Mouse (Mus musculus): ENCODE results near the gene Ms4a18.
"Not testable (repeated sequence)": the region's sequence is repeated elsewhere in the genome, so short reads cannot be mapped to it uniquely, and the experiment has no call there.

Gene Ms4a18

DNA sequence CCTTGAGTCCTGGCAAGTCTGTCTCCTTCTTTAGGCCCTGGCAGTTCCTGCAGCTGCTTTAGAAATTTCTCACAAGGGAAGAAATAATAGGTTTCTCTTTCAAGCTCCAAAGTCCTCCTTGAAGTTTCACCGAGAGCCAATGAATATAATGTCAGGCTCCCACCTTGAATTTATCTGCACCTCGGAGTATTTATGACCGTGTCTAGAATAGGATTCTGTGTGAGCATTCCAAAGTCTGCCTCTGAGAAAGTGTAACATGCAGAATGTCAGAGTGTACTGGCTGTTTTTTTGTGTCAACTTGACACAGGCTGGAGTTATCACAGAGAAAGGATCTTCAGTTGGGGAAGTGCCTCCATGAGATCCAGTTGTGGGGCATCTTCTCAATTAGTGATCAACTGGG is at the start of gene Ms4a18:
Gene Ms4a18, minus strand, starts transcription at position 141 of the 400 bp plus-strand sequence.
- DNase-seq = no peak

DNA sequence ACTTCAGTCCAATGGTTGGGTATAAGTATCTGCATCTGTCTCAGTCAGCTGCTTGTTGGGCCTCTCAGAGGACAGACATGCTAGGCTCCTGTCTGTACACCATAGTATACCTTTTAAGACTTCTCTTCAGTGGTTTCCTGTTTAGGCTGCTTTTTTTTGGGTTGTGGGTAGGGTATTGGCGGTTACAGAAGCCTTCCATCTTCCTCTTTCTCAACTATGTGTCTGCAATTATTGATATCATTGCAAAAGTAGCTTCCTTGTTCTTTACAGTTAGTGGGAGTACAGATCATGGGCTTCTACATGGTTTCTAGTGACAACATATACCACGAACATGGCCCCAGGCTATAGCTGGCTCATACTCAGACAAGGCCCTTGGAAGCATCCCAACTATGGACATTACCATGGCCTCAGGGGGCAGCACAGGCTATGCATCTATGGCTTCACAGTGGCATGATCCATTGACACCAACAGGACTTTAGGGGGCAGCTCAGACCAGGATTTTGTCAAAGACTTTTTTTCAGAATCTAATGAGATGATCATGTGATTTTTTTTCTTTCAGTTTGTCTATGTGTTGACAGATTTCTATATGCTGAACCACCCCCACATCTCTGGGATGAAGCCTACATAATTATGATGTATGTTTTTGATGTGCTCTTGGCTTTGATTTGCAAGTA is 47.5 kb upstream of the Ms4a18 start:
- no peak for DNase-seq

DNA sequence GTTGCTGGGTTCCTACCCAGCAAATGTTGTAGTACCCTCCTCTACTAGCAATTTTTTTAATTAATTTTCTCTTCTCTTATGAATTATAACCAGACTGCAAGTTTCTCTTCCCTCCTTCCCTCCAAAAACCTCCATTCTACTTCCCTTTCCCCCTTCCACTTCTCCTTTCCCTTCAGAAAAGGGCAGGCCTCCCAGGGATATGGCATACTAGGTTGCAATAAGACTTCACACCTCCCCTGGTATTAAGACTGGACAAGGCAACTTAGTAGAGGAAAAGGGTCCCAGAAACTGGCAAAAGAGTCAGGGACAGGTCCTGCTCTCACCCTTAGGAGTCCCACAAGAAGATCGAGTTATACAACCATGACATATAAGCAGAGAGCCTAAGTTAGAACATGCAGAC is 43.1 kb upstream of the Ms4a18 start:
- DNase-seq = no peak

DNA sequence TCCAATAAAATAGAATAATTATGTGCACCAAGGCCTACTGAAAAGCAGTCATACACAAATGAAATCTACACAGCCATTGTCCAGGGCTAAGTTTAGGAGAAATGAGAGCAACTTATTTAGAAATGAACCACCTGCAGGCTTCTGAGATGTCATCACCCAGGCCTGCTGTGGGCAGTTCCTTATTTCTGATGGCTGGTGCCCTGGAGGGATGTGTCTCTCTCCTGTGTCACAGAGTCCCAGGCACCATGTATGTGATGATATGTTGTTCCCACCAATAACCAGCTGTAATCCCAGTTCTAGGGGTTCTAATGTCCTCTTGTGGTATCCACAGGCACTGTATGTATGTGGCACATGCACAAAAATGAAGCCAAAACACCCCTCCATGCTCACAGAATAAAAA is 42.1 kb upstream of the Ms4a18 start:
- no peak for DNase-seq

DNA sequence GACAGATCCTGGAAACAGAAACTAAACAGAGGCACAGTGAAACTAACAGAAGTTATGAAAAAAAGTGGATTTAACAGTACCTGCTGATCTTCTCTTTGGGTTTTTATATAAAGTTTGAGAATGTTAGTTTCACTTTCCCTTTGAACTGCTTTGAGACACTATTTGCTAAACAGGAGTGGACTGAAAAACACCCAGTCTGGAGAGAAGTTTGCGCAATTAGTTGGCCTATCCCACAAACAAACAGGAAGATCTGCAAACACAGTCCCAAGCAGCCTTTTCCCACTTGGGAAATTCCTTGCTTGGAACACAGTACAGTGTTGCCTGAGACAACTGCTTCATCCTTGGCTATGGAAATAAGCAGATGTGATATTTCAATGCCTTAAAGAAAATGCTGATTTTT is 37.9 kb upstream of the Ms4a18 start:
- not testable (repeated sequence) for DNase-seq

DNA sequence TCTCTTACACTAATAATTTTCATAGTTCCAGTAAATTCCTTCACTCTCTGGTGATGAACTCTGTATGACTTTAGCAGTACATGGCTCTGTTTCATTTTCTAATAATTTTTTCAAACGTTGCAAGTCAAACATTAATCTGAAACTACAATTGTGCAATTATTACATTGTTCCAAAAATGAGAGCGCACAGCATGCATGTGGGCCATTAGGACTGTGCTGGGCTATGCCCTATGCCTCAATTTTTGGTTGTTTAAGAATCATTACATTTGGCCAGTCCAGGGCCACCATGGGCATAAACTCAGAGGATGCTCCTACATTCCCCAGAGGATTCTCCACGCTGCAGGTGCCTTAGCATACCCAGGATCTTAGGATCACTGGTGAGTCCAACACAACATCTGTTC is 35.4 kb upstream of the Ms4a18 start:
- no peak for DNase-seq

DNA sequence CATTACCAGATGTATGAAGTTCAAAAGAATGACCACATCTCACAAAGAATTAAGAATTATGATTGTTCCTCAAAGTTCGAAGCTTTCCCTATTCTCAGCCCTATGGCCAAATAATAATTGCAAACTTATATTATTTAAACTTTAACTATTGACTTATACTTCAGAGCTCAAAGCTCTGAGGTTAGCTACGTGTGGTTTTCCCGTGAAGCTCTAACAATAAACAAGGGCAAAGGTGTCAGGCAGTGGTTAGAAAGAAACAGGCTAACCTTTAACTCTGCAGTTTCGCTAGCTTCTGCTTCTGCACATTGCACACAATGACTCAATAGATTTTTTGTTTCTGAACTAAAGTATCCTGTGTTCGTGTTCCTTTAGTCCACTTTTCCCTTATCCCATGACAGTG is 35.0 kb upstream of the Ms4a18 start:
- DNase-seq = no peak

DNA sequence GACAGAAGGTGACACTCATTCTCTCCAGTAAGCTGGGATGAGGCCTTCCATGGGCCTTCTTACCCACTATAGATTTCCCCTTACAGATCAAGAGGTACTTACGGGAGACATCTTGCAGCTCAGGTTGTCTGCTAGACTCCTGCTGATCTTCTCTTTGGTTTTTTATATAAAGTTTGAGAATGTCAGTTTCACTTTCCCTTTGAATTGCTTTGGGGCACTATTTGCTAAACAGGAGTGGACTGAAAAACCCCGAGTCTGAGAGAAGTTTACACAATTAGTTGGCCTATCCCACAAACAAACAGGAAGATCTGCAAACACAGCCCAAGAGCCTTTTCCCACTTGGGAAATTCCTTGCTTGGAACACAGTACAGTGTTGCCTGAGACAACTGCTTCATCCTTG is 32.5 kb upstream of the Ms4a18 start:
- no peak for DNase-seq

DNA sequence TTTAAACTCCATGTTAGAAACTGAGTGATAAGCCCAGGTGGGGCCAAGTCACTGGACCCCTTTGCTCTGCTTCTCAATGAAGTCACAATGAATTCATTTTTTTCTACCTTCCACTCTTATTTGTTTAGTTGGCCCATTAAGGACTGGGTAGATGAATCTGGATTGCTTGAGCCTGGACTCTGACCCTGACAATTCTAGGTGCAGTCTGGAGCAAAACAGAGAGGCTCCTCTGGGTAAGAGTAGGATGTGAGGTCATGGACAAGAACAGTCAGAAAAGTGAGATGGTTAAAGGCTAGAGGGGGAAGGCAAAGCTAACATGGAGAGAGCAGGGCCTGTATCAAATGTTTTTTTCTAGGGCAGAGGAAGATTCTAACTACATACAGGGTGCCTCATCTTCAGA is 31.6 kb upstream of the Ms4a18 start:
- DNase-seq = no peak

DNA sequence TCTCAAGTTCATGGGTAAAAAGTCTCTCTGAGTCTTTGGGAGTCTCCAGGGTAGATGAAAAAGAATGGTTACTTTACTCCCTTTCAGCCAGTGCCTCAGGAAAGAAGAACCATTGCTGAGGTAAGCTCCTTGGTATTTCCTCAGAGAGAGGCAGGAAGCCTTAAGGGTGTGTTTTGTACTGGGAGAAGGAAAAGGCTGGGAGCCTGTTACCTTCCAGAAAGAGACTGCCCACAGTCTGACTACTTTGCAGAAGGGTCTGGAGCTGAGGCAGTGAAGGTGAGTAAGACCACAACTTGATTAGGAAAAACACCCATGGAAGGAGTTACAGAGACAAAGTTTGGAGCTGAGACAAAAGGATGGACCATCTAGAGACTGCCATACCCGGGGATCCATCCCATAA is 30.7 kb upstream of the Ms4a18 start:
- no peak for DNase-seq

DNA sequence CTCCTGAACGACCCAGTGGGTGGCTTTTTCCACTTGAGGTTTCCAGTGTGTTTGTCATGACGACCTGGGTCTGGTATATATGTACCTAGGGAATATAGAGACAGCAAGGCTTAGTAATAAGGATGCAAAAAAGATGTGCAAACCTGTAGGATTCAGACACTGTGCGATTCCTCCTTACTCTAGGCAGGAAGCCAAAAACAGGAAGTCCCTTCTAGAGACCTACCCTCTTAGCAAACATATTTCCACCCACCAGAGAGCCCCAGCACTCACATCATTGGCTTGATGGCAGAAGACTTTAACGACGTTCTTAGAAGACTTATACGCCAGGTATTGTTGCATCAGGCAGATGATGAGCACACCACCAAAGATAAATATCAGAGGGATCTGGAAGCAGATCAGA is 30.2 kb upstream of the Ms4a18 start:
- no peak for DNase-seq

DNA sequence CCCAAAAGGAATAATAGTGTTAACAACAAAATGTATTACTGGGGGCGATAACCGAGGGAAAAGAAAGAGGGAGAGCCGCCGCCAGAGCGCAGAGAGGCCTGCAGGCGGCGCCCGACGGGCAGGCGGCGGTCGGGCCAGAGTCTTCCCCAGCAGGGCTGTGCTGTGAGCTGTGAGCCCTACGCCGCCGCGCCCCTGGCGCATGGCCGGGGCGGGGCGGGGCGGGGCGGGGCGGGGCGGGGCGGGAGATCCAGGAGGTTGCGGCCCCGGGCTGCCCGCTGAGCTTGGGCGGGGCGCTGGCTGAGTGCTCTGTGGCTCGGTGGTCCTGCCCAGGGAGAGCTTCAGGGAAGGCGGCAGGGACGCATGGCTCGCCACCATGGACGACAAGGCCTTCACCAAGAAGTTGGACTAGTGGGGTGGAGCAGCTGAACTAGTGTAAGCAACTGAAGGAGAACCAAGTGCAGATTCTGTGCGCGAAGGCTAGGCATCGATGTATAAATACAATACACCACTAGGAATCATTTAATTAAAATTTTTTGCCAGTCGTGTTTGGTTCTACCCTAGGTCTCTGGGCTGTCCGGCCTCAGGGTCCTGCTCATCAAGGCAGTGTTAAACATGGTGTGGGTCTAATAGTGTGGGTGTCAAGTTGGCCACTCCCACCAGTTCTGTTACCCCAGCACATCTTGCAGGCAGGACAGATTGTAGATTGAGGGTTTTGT is 27.3 kb upstream of the Ms4a18 start:
- DNase-seq = peak; percentile 20 to 58

DNA sequence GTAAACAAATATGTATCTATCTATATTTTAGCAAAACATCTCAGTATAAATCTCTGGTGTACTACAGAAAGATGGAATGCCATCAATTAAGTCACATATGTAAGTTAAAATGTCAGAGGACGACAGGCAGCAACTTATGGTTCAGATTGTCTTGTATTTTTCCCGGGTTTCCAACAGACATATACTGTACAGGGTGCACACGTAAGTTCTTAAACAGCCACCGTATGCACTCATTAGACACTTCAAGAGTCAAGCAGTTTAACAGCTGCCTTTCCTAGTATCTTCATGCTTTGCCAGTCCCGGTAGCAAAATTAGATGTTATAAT is 26.8 kb upstream of the Ms4a18 start:
- DNase-seq = no peak

DNA sequence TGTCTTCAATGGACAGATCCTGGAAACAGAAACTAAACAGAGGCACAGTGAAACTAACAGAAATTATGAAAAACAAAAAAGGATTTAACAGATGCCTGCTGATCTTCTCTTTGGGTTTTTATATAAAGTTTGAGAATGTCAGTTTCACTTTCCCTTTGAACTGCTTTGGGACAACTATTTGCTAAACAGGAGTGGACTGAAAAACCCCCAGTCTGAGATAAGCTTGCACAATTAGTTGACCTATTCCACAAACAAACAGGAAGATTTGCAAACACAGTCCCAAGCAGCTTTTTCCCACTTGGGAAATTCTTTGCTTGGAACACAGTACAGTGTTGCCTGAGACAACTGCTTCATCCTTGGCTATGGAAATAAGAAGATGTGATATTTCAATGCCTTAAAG is 19.7 kb upstream of the Ms4a18 start:
- DNase-seq = no peak

DNA sequence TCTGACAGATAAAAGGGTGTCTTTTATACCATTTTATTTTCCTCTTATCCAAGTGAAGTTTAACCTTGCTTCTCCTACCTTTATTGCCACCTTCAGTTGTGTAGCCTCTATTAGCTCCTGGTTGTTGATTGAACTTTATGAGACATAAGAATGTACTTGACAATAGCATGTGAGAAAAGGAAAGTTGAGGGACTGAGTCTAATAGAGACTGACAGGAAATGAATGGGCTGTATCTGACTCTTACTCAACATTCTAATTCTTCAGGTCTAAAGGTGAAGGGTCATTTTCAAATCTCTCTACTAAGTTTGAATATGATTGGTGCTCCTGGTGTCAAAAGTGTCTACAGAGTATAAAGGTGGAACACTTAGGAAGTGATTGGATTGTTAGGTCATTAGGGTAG is 4.6 kb upstream of the Ms4a18 start:
- DNase-seq = no peak

DNA sequence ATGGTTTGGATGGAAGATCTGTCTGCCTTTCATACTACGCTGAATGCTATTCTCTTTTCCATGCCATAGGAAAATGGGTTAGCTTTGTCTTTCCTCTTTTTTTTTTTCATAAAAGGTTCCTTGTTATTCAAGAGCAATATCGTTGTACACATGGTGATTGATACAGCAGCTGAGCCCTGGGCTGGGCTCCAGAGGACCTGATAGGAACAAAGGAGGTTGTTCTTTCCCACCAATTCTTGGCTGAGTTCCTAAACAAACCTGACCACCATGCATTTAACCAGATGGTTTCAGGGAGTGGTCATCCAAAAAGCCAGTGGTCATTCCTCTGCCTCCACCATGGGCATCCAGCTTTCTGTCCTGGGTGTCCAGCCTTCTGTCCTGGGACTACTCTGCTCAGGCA is 580 bp downstream of the Ms4a18 start:
- no peak for DNase-seq

DNA sequence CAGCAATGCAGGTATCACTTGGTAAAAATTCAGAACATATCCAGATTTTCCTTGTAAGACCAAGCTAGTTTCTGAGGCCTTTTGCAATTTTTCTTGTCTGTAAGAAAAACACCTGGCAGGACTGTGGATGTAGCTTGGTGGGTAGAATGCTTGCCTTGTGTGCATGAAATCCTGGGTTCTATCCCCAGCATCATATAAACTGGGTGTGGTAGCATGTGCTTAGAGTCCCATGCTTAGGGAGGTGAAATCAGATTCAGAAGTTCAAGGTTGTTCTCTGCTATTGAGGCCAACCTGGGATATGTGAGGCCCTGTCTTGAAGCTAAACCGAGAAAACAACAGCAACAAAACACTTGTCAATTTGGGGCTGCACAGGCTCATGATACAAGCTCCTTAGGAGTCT is 1.8 kb downstream of the Ms4a18 start:
- no peak for DNase-seq

DNA sequence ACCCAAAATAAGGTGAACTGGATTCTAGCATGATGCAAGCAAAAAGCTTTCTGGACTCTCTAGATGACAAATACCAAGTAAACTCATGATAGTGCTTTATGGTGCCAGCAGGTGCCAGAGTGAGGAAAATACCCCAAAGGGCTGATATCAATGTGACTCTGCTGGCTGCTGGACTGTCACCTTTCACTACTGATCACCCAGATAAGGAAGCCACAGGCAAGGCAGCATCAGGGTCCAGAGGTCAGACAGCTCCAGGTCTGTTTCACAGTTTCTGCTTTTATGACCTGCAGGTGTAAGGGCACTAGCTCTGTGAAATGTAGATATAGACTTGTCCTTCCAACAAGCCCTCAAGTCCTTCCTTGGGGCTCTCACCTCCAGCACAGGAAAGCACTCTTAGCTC is 2.4 kb downstream of the Ms4a18 start:
- no peak for DNase-seq

DNA sequence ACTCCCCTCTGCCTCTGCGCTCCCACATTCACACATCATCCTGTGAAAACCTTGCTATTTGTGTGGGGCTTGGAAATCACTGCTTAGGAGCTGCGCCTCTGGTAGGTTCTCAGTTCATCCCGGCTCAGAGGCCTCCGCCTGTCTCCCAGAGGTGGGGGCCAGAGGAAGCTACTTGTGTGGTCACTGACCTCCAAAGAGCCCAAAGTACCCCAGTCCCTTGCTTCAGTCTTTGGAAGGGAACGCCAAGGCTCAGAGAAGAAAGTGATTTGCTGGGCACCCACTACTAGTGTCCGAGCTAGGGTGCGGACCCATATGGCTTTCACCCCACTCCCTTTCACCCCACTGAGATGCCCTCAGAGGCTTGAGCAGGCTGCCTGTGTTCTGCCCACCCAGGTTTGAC is 24.7 kb downstream of the Ms4a18 start, which contains the start of gene Ms4a15:
Gene Ms4a15, minus strand, starts transcription at position 101 of the 400 bp plus-strand sequence.
- DNase-seq = no peak

DNA sequence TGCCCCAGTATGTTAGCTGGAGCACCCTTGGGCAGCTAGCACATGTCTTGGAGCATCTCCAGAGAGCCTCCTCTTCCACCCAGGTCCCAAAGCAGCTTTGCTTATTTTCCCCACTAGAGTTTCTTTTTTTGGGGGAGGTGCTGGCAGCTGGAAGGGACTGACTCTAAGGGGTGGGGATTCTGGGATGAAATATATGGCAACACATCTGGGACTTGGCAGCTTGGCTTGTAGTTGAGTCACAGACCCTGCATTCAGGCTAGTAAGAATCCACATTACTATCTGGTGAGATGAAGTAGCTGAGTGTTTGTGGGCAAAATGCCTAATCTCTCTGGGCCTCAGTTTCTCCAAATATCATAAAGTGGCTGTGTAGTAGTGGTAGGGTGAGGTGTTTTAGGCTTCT is 25.9 kb downstream of the Ms4a18 start:
- DNase-seq = no peak

DNA sequence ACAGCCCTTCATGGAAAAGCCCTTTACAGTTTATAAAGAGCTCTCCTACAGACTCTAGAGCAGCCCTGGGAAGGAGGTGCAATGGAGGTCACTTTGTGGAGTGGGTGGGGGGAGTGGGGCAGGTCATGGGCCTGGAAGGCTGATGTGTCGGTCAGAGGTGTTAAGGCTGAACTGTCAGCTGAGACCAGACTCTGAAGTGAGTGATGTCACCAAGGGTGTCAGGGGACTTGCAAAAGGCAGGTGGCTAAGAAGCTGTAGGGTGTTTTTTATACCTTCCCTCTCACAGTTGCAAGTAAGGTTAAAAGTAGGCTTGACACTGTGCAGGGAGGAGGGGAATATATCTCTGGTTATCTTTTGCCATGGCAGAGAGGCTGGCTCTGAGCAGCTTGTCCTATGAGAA is 27.1 kb downstream of the Ms4a18 start:
- no peak for DNase-seq

DNA sequence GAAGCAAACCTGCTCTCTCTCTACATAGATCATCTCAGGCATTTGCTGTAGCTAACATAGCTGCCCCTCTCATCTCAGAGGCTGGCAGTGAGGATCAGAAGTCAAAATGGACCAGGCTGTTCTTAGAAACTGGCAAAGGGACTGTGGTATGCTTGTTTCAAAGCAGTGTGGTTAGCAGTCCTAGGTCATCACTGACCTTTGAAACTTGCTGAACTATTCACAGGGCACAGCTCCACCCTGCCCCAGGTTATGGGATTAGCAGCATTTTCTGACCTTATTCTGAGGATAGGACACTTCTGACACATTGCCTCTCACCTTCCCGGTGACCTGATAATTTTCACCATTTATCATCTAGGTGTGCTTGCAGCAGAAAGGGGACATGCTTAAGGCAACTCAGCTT is 29.3 kb downstream of the Ms4a18 start:
- DNase-seq = no peak

DNA sequence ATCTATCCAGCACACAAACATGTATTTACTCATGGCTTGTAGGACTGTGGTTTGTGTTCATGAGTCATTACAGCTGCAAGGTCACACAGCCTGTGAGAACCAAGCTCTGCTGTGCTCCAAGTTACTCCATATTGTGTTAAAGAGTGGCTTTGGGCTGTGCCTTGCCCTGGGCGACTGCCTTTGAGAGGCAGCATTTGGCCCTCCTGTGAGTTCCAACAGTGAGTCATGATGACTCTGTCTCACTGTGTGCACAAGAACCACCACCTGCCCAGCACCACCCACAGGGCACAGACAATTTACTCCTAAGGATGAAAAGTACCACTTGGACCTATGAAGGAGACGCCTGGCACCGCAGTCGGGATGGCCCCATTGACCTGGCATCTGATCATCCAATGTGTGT is 31.9 kb downstream of the Ms4a18 start:
- no peak for DNase-seq

DNA sequence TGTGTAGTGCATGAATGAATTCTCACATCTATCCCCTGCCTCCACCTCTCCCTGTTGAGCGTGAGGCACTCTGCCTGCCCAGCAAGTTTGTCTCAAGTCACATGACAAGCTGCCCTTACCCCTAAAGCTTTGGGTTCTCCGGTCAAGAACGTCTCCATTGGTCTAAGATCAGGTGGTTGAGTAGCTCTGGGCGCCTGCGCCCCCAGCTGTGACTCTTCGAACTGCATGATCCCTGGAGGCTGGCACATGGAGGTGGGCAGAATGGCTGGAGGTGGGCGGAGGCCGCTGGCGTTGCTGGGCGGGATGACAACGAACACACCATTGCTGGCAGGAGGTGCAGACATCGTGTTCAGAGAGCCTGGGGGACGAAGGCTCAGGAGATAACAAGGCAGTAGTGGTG is 33.3 kb downstream of the Ms4a18 start:
- DNase-seq = no peak

DNA sequence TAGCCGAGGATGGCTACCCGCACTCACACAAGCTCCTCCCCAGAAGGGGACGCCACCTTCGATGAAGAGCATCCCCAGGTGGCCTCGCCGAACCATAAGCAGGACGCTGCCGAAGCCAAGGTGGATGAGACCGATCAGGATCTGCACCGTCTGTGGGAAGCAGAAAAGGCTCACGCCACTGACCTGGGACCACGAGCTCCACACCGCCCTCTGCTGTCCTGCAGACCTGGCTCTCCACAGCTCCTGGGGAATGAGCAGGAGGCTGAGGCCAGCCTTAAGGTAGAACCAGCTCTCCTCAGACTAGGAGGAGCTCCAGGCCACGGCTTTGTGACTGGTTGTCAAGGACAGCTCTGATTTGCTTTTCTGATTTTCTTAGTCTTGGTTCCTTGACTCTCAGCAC is 34.7 kb downstream of the Ms4a18 start:
- DNase-seq = peak; percentile 63 to 78
